Mouse (Mus musculus) MEL (cell line): ENCODE results near the gene Gm10491. TPM values are rescaled to one million over a fixed set of nuclear protein-coding genes. Genes with fewer than 3 reads are reported as not detected.

Experiments used
- DNase-seq: peaks from one replicate; pipeline ENCODE4 v3.0.0; 2011; ENCODE audit warnings: low read depth, low spot score
- H3K27ac ChIP-seq: 2 replicates; pipeline ENCODE4 v1.5.1; 2012; ENCODE audit warnings: low read depth, mild to moderate bottlenecking, control low read depth, low read length, moderate library complexity; ENCODE audit not compliant: control insufficient read depth
- H3K27me3 ChIP-seq, 2 experiments: fragments of 150-350 bp in 1 of 2; sonication (generic) in 1 of 2; 2 replicates each; pipeline ENCODE4 v1.6.1; 2012; ENCODE audit warnings: low read length in 2 of 2, mild to moderate bottlenecking in 2 of 2, improper control_type of control experiment in 1 of 2, moderate library complexity in 1 of 2; ENCODE audit not compliant: insufficient read depth in 2 of 2, control insufficient read depth in 1 of 2
- H3K36me3 ChIP-seq, 2 experiments: 2 replicates each; pipeline ENCODE4 v1.6.1; 2012 to 2014; ENCODE audit warnings: low read length in 2 of 2, improper control_type of control experiment in 1 of 2, inconsistent platforms in 1 of 2, mild to moderate bottlenecking in 1 of 2; ENCODE audit not compliant: insufficient read depth in 2 of 2, control insufficient read depth in 1 of 2
- H3K4me1 ChIP-seq, 2 experiments: fragments of 150-350 bp in 1 of 2; sonication (generic) in 1 of 2; 2 replicates each; pipeline ENCODE4 v1.6.1; 2012; ENCODE audit warnings: low read length in 2 of 2, improper control_type of control experiment in 1 of 2, mild to moderate bottlenecking in 1 of 2; ENCODE audit not compliant: insufficient read depth in 2 of 2, control insufficient read depth in 1 of 2
- H3K4me3 ChIP-seq, 2 experiments: fragments of 150-350 bp in 1 of 2; sonication (generic) in 1 of 2; 2 replicates each; pipeline ENCODE4 v1.5.1; 2012; ENCODE audit warnings: low read depth in 2 of 2, low read length in 2 of 2, mild to moderate bottlenecking in 2 of 2, moderate library complexity in 2 of 2, control low read depth in 1 of 2, improper control_type of control experiment in 1 of 2; ENCODE audit not compliant: control insufficient read depth in 1 of 2, insufficient read depth in 1 of 2
- H3K79me2 ChIP-seq: 2 replicates; pipeline ENCODE4 v1.6.1; 2012; ENCODE audit warnings: mild to moderate bottlenecking, low read length, moderate library complexity; ENCODE audit not compliant: control insufficient read depth, poor library complexity, insufficient read depth
- H3K9ac ChIP-seq: 2 replicates; pipeline ENCODE4 v1.6.1; 2012; ENCODE audit warnings: low read depth, mild to moderate bottlenecking, control low read depth, low read length, moderate library complexity; ENCODE audit not compliant: control insufficient read depth, poor library complexity, severe bottlenecking
- H3K9me3 ChIP-seq: fragments of 150-350 bp; sonication (generic); replicated peaks from 2 replicates; pipeline ENCODE4 v1.6.1; 2012; ENCODE audit warnings: mild to moderate bottlenecking, low read length, improper control_type of control experiment, moderate library complexity; ENCODE audit not compliant: insufficient read depth
- CHD1 ChIP-seq: IDR thresholded peaks from 2 replicates; pipeline ENCODE4 v1.6.1; 2012; ENCODE audit warnings: low read depth, mild to moderate bottlenecking, inconsistent platforms, low read length, improper control_type of control experiment
- E2F4 ChIP-seq: IDR thresholded peaks from 2 replicates; pipeline ENCODE4 v1.6.1; 2011; ENCODE audit warnings: low read depth, low read length, improper control_type of control experiment, borderline replicate concordance
- EP300 ChIP-seq, 2 experiments: IDR thresholded peaks; 2 replicates each; pipeline ENCODE4 v1.6.1; 2011; ENCODE audit warnings: improper control_type of control experiment in 2 of 2, low read length in 2 of 2, low read depth in 1 of 2, mild to moderate bottlenecking in 1 of 2
- GATA1 ChIP-seq: IDR thresholded peaks from 2 replicates; pipeline ENCODE4 v1.6.1; 2011; ENCODE audit warnings: low read depth, low read length, improper control_type of control experiment
- KAT2A ChIP-seq: conservative IDR thresholded peaks from 2 replicates; pipeline ENCODE4 v1.6.1; 2012; ENCODE audit warnings: low read depth, low read length, improper control_type of control experiment, inconsistent platforms
- MAFK ChIP-seq: IDR thresholded peaks from 2 replicates; pipeline ENCODE4 v1.6.1; 2011; ENCODE audit warnings: low read depth, mild to moderate bottlenecking, low read length, improper control_type of control experiment, borderline replicate concordance
- MAX ChIP-seq: IDR thresholded peaks from 2 replicates; pipeline ENCODE4 v1.6.1; 2011; ENCODE audit warnings: low read length, improper control_type of control experiment
- MAZ ChIP-seq: IDR thresholded peaks from 2 replicates; pipeline ENCODE4 v1.6.1; 2012; ENCODE audit warnings: low read depth, mild to moderate bottlenecking, inconsistent platforms, low read length, improper control_type of control experiment
- POLR2AphosphoS2 ChIP-seq: IDR thresholded peaks from 2 replicates; pipeline ENCODE4 v1.6.1; 2011; ENCODE audit warnings: low read length, improper control_type of control experiment
- TCF12 ChIP-seq: IDR thresholded peaks from 2 replicates; pipeline ENCODE4 v1.6.1; 2014; ENCODE audit warnings: low read depth, mild to moderate bottlenecking, inconsistent platforms, low read length, improper control_type of control experiment, moderate library complexity
- USF1 ChIP-seq: IDR thresholded peaks from 2 replicates; pipeline ENCODE4 v1.6.1; 2014; ENCODE audit warnings: low read depth, mild to moderate bottlenecking, inconsistent platforms, low read length, improper control_type of control experiment, moderate library complexity
- polyA plus RNA-seq, 2 experiments: library from polyadenylated mRNA; stranded (reverse) in 1 of 2; unstranded in 1 of 2; fragments of >175 nt in 1 of 2; fragments of >200 nt in 1 of 2; gene quantifications; 2 replicates each; pipeline versions ENCODE4 v1.2.1 to v1.2.4; 2012; ENCODE audit warnings: low replicate concordance in 2 of 2, low read depth in 1 of 2; ENCODE audit not compliant: insufficient read length in 2 of 2, insufficient read depth in 1 of 2, missing spikeins in 1 of 2
- total RNA-seq: library from RNA; depleted of rRNA; stranded (reverse); fragments of 300-350 nt; gene quantifications from 2 replicates; pipeline ENCODE4 v1.2.3, GENCODE M21; 2012

Gene Gm10491
- total and polyA plus RNA-seq, 3 experiments = not detected

DNA sequence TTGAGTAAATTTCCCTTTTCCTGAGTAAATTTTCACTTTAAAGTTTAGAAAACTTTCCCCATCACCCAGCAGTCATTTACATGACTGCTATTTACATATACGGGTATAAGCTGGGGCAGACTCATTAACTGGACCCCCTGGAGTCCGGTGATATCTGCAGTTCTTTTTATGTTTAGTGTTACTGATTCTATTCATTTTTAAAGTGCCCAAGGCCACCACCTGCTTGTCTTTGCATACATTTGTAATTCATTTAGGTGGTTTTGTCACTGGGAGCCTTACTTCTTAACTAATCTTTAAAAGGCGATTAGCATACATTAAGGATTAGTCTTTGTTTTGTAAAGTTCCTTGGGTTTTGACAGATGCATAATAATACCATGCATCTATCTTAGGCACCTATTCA is 37.8 kb downstream of the Gm10491 start:
- Histone ChIP-seq H3K4me3 (no peak overlapping the region), H3K36me3 (peaks cover 0 to 26% of the 10 kb centered on the region in 2 experiments; a peak in 2 of 4 replicates)

DNA sequence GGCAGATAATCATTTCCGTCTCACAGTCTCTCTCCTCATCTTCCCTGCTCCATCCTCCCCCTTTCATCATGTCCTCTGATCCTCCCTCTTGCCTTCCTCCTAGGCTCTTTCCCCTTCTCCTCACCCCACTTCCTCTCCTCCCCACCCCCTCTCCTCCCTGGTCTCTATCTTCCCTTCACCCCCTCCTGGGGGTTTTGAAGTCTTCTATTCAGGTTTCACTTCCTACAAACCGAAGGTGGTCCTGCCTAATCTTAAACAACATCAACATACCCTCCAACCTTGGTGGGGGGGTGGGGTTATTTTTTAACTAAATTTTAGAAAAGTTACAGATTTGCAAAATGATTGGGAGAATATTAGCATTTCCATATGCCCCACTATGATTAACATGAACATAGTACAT is 39.1 kb downstream of the Gm10491 start:
- Histone ChIP-seq H3K9me3 (no peaks in the 10 kb centered on the region), H3K27me3 (no peaks in the 10 kb centered on the region), H3K4me1 (no peaks in the 10 kb centered on the region), H3K4me3 (no peak overlapping the region), H3K27ac (no peak overlapping the region), H3K36me3 (peaks cover 3 to 29% of the 10 kb centered on the region in 2 experiments; a peak in 2 of 4 replicates), H3K79me2 (peaks cover 9% of the 10 kb centered on the region), H3K9ac (no peak overlapping the region)
- TF ChIP-seq MAZ (no peak), EP300 (IDR thresholded peaks at IDR 0.05; ENCODE audit: low read depth in 1 of 2, low read length in 2 of 2) (no peak), POLR2AphosphoS2 (no peak)
- no peak for DNase-seq

More for the DNA sequence above, 37.8 kb downstream of the Gm10491 start:
- H3K4me1 ChIP-seq = no peaks in the 10 kb centered on the region
- H3K9me3 ChIP-seq = no peaks in the 10 kb centered on the region
- TF ChIP-seq CHD1 (no peak), MAZ (no peak), USF1 (no peak), E2F4 (no peak), TCF12 (no peak)
- no peaks in the 10 kb centered on the region for H3K27me3 ChIP-seq
- peaks cover 9% of the 10 kb centered on the region for H3K79me2 ChIP-seq
- H3K9ac ChIP-seq = no peak overlapping the region
- DNase-seq = no peak
- H3K27ac ChIP-seq = no peak overlapping the region

DNA sequence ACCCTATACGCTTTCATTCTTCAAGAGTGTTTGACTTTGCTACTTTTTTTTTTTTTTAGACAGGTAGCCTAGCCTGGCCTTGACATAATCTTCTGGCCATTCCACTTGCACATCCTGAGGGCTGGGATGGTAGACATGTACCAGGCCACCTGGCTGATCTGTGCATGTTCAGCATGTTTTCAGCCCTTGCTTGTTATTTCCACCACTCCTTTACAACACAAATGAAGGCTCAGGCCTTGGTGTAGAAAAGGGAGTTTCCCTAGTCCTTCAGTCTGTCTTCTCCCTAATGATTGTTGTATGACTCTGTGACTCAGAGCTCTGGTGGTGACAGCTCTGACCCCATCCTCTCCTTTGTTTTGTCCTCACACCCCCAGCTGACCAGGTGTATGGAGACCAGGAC is 40.5 kb downstream of the Gm10491 start:
- peaks cover 15% of the 10 kb centered on the region for H3K79me2 ChIP-seq
- H3K36me3 ChIP-seq = peaks cover 3 to 29% of the 10 kb centered on the region in 2 experiments; a peak in 2 of 4 replicates
- no peak for TF ChIP-seq GATA1
- TF ChIP-seq KAT2A = no peak
- TF ChIP-seq MAFK = no peak
- no peak for TF ChIP-seq MAZ
- no peak for TF ChIP-seq MAX
- no peak overlapping the region for H3K27ac ChIP-seq
- no peak for DNase-seq
- no peaks in the 10 kb centered on the region for H3K27me3 ChIP-seq
- H3K9ac ChIP-seq = no peak overlapping the region
- H3K4me3 ChIP-seq = no peak overlapping the region
- H3K9me3 ChIP-seq = no peaks in the 10 kb centered on the region
- no peaks in the 10 kb centered on the region for H3K4me1 ChIP-seq
